Mouse (Mus musculus) megakaryocyte, embryonic 14.5 days (primary cell): ENCODE data around the gene Slc17a1.

Source experiments
- FLI1 ChIP-seq: IDR thresholded peaks from 2 replicates; pipeline ENCODE4 v1.6.1; 2012; ENCODE audit warnings: low read length, inconsistent platforms, mixed read lengths
- GATA1 ChIP-seq: IDR thresholded peaks from 3 replicates; pipeline ENCODE4 v1.6.1; 2012; ENCODE audit warnings: mixed read lengths, low read length, inconsistent platforms, borderline replicate concordance

- TF ChIP-seq GATA1 (no peak), FLI1 (no peak)
Observed at GRCm38 (mm10) chr13:23867000-23867399, 550 bp upstream of the Slc17a1 start.
